Mouse (Mus musculus) limb, embryonic 11.5 days (tissue): ENCODE measurements at regions not wholly inside any gene's neighbourhood (a gene's known extent, or its start where the extent isn't known, plus 50 kb on each side); places are given as distances from the start of the nearest gene placed in this dataset.

ENCODE experiments used
- ATAC-seq: fragments of 200-750 bp; cut with Nextera tagmentation; 2 replicates; pipeline ENCODE4 v1.8.0; 2017; ENCODE audit warnings: low read depth; ENCODE audit not compliant: insufficient number of reproducible peaks, low FRiP score, low TSS enrichment
- DNase-seq: peaks from one replicate; pipeline ENCODE4 v3.0.0-alpha.2; 2015; ENCODE audit warnings: low spot score
- H3K27ac ChIP-seq: fragments of 300-500 bp; sonication (generic); replicated peaks from 2 replicates; pipeline ENCODE4 v1.5.1; 2014; ENCODE audit warnings: low read depth, mild to moderate bottlenecking, low read length
- H3K27me3 ChIP-seq: fragments of 300-500 bp; sonication (generic); 2 replicates; pipeline ENCODE4 v1.6.1; 2014; ENCODE audit warnings: mild to moderate bottlenecking, low read length, mixed read lengths; ENCODE audit not compliant: control insufficient read depth, insufficient read depth
- H3K36me3 ChIP-seq: fragments of 300-500 bp; sonication (generic); 2 replicates; pipeline ENCODE4 v1.6.1; 2014; ENCODE audit warnings: mild to moderate bottlenecking, low read length, moderate library complexity, mixed read lengths; ENCODE audit not compliant: control insufficient read depth, insufficient read depth
- H3K4me1 ChIP-seq: fragments of 300-500 bp; sonication (generic); 2 replicates; pipeline ENCODE4 v1.6.1; 2014; ENCODE audit warnings: low read length, mixed read lengths; ENCODE audit not compliant: control insufficient read depth, insufficient read depth
- H3K4me2 ChIP-seq: fragments of 300-500 bp; sonication (generic); 2 replicates; pipeline ENCODE4 v1.6.1; 2014; ENCODE audit warnings: low read depth, mild to moderate bottlenecking, moderate library complexity; ENCODE audit not compliant: severe bottlenecking
- H3K4me3 ChIP-seq: fragments of 300-500 bp; sonication (generic); 2 replicates; pipeline ENCODE4 v1.5.1; 2014; ENCODE audit warnings: low read depth, low read length
- H3K9ac ChIP-seq: fragments of 300-500 bp; sonication (generic); 2 replicates; pipeline ENCODE4 v1.6.1; 2014; ENCODE audit warnings: mild to moderate bottlenecking, low read length
- H3K9me3 ChIP-seq: fragments of 300-500 bp; sonication (generic); 2 replicates; pipeline ENCODE4 v1.6.1; 2016; ENCODE audit warnings: low read length; ENCODE audit not compliant: control insufficient read depth
- WGBS: fragments of 180-500 bp; shearing (Covaris S2); extraction: QIAGEN DNeasy Blood & Tissue Kit; methylation state at CpG from one replicate; pipeline ENCODE4 v1.1.7; 2014; 5-methylcytosine and 5-hydroxymethylcytosine counted together

- Histone ChIP-seq H3K9me3 (no peaks in the 10 kb centered on the region), H3K4me1 (0 out of 2 replicates have a peak, but pooled peaks cover 3% of the 10 kb centered on the region), H3K4me2 (no peak overlapping the region), H3K27me3 (no peaks in the 10 kb centered on the region), H3K36me3 (no peaks in the 10 kb centered on the region), H3K27ac (no peak overlapping the region), H3K9ac (no peak overlapping the region), H3K4me3 (no peak overlapping the region)
- WGBS = 20% methylated on average over 5 of the region's 5 CpGs
- peak; percentile 68 for DNase-seq
- 0 out of 2 replicates have a peak, but pooled peaks have one; percentile 68 for ATAC-seq
Observed at GRCm38 (mm10) chr8:64438489-64438888, 232.4 kb upstream of the Tll1 start.

- no peak for ATAC-seq
- no peak overlapping the region for H3K4me3 ChIP-seq
- WGBS = 79% methylated on average over 7 of the region's 7 CpGs
Observed at GRCm38 (mm10) chr8:64434648-64435047, 228.6 kb upstream of the Tll1 start.

DNA sequence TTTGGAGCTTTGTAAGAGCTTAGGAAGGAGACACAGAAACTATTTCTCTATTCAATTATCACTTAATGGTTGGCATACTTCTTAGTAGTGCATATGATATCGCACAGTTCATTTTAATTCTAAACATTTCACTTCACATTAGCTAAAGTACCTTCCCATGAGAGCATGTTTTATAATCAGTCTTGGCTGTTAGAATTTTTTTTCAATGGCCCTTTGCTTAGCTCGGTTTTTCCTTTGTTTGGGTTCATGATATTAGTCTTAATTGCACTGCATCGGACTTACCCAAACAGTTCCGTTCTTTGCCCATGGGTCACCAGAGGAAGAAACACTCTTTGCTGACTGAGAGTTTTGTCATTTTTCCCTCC, 216.8 kb upstream of the Tll1 start:
- Histone ChIP-seq H3K9ac (no peak overlapping the region), H3K36me3 (no peaks in the 10 kb centered on the region), H3K4me1 (no peaks in the 10 kb centered on the region), H3K4me2 (no peak overlapping the region), H3K9me3 (no peaks in the 10 kb centered on the region; the same call in 1 of the 2 replicates), H3K27me3 (no peaks in the 10 kb centered on the region), H3K4me3 (no peak overlapping the region), H3K27ac (no peak overlapping the region)
- DNase-seq (no peak), ATAC-seq (no peak)
- WGBS = 85% methylated on average over 4 of the region's 4 CpGs

More at GRCm38 (mm10) chr8:64434648-64435047, 228.6 kb upstream of the Tll1 start:
- Histone ChIP-seq H3K36me3 (no peaks in the 10 kb centered on the region), H3K9me3 (no peaks in the 10 kb centered on the region), H3K4me1 (0 out of 2 replicates have a peak, but pooled peaks cover 3% of the 10 kb centered on the region), H3K27me3 (no peaks in the 10 kb centered on the region), H3K9ac (no peak overlapping the region), H3K4me2 (no peak overlapping the region), H3K27ac (no peak overlapping the region)
- no peak for DNase-seq

GRCm38 (mm10) chr8:64422200-64422849, 216.3 kb upstream of the Tll1 start:
- ATAC-seq = no peak
- Histone ChIP-seq H3K36me3 (no peaks in the 10 kb centered on the region), H3K4me2 (no peak overlapping the region), H3K27me3 (no peaks in the 10 kb centered on the region), H3K4me3 (no peak overlapping the region), H3K27ac (no peak overlapping the region), H3K9ac (no peak overlapping the region), H3K9me3 (no peaks in the 10 kb centered on the region; the same call in 1 of the 2 replicates), H3K4me1 (no peaks in the 10 kb centered on the region)
- WGBS = 78% methylated on average over 8 of the region's 8 CpGs
- DNase-seq = no peak

DNA sequence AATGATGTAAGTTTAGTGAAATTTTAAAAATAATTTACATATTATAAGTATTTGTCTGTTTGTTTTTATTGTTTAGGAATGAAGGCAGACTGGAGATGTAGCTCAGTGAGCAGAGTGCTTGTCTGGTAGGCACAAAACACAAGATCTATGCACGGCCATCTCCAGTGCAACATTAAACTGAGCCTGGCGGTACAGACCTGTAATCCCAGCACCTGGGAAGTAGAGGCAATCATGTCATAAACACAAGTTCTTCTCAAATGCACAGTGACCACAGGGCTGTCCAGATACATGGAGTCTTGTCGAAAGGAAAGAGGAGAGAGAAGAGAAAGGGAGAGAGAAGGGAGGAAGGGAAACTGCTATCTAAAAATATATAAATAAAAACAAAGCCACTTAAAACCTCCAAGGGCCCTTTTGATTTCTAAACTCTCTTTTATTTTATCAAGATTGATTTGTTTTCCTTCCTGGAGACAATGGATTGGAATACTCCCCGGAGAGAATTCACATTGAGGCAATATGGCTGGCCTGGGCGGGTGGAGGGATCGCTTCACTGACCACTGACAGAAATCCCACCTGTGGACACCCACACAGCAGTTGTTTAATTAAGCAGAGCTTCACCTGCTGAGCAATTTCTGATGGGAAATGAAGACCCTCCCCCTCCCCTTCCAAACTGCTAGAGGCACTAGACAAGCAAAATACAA, 215.6 kb upstream of the Tll1 start:
- 90% methylated on average over 6 of the region's 6 CpGs for WGBS
- H3K9ac ChIP-seq = no peak overlapping the region
- DNase-seq (no peak), ATAC-seq (no peak)
- H3K4me1 ChIP-seq = no peaks in the 10 kb centered on the region
- no peaks in the 10 kb centered on the region; the same call in 1 of the 2 replicates for H3K9me3 ChIP-seq
- H3K36me3 ChIP-seq = no peaks in the 10 kb centered on the region
- H3K27ac ChIP-seq = no peak overlapping the region
- no peak overlapping the region for H3K4me2 ChIP-seq
- H3K27me3 ChIP-seq = no peaks in the 10 kb centered on the region
- H3K4me3 ChIP-seq = no peak overlapping the region

DNA sequence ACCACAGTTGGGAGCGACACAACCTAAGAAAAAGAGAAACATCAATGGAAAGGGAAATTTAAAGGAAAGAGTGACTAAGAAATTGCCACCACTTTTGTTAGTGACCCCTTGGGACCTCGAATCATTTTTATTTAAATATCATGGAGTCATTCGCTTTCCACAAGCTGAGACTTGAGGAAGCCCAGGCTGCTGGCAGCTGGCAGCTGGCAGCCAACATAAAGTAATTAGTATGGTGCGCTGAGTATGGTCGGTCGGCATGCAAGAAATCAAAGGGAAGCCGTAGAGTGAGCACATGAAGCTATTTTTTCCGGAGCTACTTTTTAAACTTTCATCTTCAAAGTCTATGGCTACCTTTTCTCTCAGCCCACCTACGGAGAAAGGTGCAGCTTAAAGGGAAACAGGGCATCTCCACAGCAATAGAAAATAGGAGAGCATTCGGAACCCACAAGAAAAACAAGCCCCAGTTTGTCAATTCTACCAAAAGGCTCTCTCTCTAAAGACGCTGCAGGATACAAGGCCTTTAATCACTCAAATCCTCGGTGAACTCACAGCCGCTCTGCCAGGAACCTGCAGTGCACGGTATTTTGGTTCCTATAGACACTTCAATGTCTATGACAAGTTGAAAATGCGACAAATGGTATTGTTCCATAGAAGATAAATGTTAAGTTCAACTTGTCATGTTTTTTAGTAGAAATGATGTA, 206.6 kb upstream of the Tll1 start:
- Histone ChIP-seq H3K9me3 (no peaks in the 10 kb centered on the region), H3K27ac (no peak overlapping the region), H3K4me1 (no peaks in the 10 kb centered on the region), H3K27me3 (no peaks in the 10 kb centered on the region), H3K36me3 (no peaks in the 10 kb centered on the region), H3K4me2 (no peak overlapping the region), H3K4me3 (no peak overlapping the region), H3K9ac (no peak overlapping the region)
- ATAC-seq = no peak
- WGBS = 54% methylated on average over 15 of the region's 15 CpGs
- no peak for DNase-seq

- 0 out of 2 replicates have a peak, but pooled peaks cover 2% of the 10 kb centered on the region for H3K4me1 ChIP-seq
- no peak overlapping the region for H3K4me2 ChIP-seq
- WGBS = 32% methylated on average over 9 of the region's 9 CpGs
- H3K9ac ChIP-seq = no peak overlapping the region
- DNase-seq (peak; percentile 42), ATAC-seq (no peak)
- no peaks in the 10 kb centered on the region for H3K9me3 ChIP-seq
- no peak overlapping the region for H3K4me3 ChIP-seq
- no peak overlapping the region for H3K27ac ChIP-seq
- H3K36me3 ChIP-seq = no peaks in the 10 kb centered on the region
- H3K27me3 ChIP-seq = no peaks in the 10 kb centered on the region
Observed at GRCm38 (mm10) chr8:64406775-64407490, 200.9 kb upstream of the Tll1 start.

GRCm38 (mm10) chr8:64399554-64399953, 193.5 kb upstream of the Tll1 start:
- H3K4me3 ChIP-seq = no peak overlapping the region
- no peak for ATAC-seq
- peaks cover 2% of the 10 kb centered on the region; the same call in 1 of the 2 replicates for H3K4me1 ChIP-seq
- H3K27ac ChIP-seq = no peak overlapping the region
- H3K9ac ChIP-seq = no peak overlapping the region
- H3K9me3 ChIP-seq = no peaks in the 10 kb centered on the region
- 65% methylated on average over 3 of the region's 3 CpGs for WGBS
- H3K27me3 ChIP-seq = no peaks in the 10 kb centered on the region
- H3K36me3 ChIP-seq = no peaks in the 10 kb centered on the region
- H3K4me2 ChIP-seq = no peak overlapping the region
- DNase-seq = no peak
